Mouse (Mus musculus) telencephalon, adult 2 months (tissue): ENCODE measurements around the gene Slc2a5.

Experiments
- DNase-seq: peaks from one replicate; pipeline ENCODE4 v3.0.0-alpha.2; 2011; ENCODE audit warnings: low read depth, low spot score

Slc2a5 gene

GRCm38 (mm10) chr4:150102822-150103221 lies 16.3 kb upstream of the Slc2a5 start:
- DNase-seq, result no peak

- no peak for DNase-seq
Observed at GRCm38 (mm10) chr4:150105671-150106070, 13.4 kb upstream of the Slc2a5 start.

GRCm38 (mm10) chr4:150106637-150107036 lies 12.4 kb upstream of the Slc2a5 start:
- no peak for DNase-seq

GRCm38 (mm10) chr4:150109636-150110035 lies 9.4 kb upstream of the Slc2a5 start:
- DNase-seq, result no peak

GRCm38 (mm10) chr4:150110373-150110772 lies 8.7 kb upstream of the Slc2a5 start:
- DNase-seq, result no peak

GRCm38 (mm10) chr4:150112867-150113266 lies 6.2 kb upstream of the Slc2a5 start:
- DNase-seq, result no peak

GRCm38 (mm10) chr4:150114505-150115061 lies 4.5 kb upstream of the Slc2a5 start:
- no peak for DNase-seq

GRCm38 (mm10) chr4:150117311-150117710 lies 1.8 kb upstream of the Slc2a5 start:
- peak; percentile 60 for DNase-seq

GRCm38 (mm10) chr4:150118163-150118562 lies 920 bp upstream of the Slc2a5 start:
- no peak for DNase-seq

GRCm38 (mm10) chr4:150119640-150120039 lies 557 bp downstream of the Slc2a5 start:
- DNase-seq, result no peak

GRCm38 (mm10) chr4:150120173-150120833 lies 1.2 kb downstream of the Slc2a5 start:
- no peak for DNase-seq

GRCm38 (mm10) chr4:150121430-150121829 lies 2.3 kb downstream of the Slc2a5 start:
- no peak for DNase-seq

- no peak for DNase-seq
Observed at GRCm38 (mm10) chr4:150122476-150122875, 3.4 kb downstream of the Slc2a5 start.

- no peak for DNase-seq
Observed at GRCm38 (mm10) chr4:150126373-150126772, 7.3 kb downstream of the Slc2a5 start.

GRCm38 (mm10) chr4:150127894-150128293 lies 8.8 kb downstream of the Slc2a5 start:
- no peak for DNase-seq

GRCm38 (mm10) chr4:150128571-150128970 lies 9.5 kb downstream of the Slc2a5 start:
- no peak for DNase-seq

- no peak for DNase-seq
Observed at GRCm38 (mm10) chr4:150130661-150131060, 11.6 kb downstream of the Slc2a5 start.

- no peak for DNase-seq
Observed at GRCm38 (mm10) chr4:150132692-150133271, 13.7 kb downstream of the Slc2a5 start.

GRCm38 (mm10) chr4:150135254-150135653 lies 16.2 kb downstream of the Slc2a5 start:
- no peak for DNase-seq

GRCm38 (mm10) chr4:150136693-150137092 lies 17.6 kb downstream of the Slc2a5 start:
- peak; percentile 24 for DNase-seq

- no peak for DNase-seq
Observed at GRCm38 (mm10) chr4:150137368-150138083, 18.4 kb downstream of the Slc2a5 start.

- DNase-seq, result peak; percentile 73
Observed at GRCm38 (mm10) chr4:150138084-150138543, 19.0 kb downstream of the Slc2a5 start.
